Mouse (Mus musculus): ENCODE results near the gene Cdk5rap3. TPM values are rescaled to one million over a fixed set of nuclear protein-coding genes. Genes with fewer than 3 reads are reported as not detected.
A peak's percentile ranks its signal among the peaks of the same experiment; 100 is the strongest.

Gene Cdk5rap3
- polyA plus RNA-seq, 1 experiment from 2014 or later = 98.2 TPM

DNA sequence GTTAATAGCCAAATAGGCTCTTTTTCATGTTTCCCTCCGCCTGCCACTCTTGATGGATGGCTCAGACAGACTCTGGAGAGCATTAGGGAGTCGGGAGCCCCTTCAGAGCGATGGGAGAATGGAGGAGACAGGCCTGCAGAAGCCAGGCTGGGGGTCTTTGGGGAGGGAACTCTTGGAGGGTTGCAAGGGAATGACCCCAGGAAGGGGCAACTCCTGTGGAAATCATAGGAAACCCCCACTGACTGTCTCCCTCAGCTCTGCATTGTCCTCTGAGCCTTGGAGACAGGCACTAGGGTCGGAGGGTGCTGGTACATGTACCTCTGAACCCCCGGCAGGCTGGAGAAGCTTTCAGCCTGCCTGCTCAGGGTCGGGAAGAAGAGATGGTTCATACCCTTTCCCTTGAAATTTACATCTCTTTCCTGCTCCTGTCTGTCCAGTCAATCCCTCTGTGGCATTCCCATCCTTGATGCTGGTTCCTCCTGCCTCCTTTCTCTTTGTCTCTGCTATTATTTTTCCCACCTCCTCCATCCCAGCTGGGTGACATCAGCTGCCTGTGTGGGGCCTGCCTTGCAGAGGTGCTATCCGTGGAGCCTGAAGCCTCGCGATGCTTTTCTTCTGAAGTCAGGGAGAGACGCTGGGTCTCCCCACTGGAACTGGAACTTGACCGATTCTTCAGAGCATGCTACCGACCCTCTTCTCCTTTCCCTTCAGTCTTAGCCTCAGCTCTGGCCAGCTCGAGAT, 39.8 kb downstream of the Cdk5rap3 start:
- DNase-seq (ENCODE audit: low spot score) = peak; percentile 82
- ATAC-seq (ENCODE audit: low FRiP score) = peak; percentile 85
- Histone ChIP-seq H3K27ac (ENCODE audit: low read depth, low read length) (peak overlapping the region; percentile 100), H3K9ac (ENCODE audit: low read depth, low read length) (peak overlapping the region; percentile 63), H3K4me2 (replicated peaks; ENCODE audit: low read depth, low read length) (peak overlapping the region; percentile 26), H3K4me1 (replicated peaks; ENCODE audit: control insufficient read depth, insufficient read depth, low read length) (peaks cover 40% of the 10 kb centered on the region), H3K27me3 (ENCODE audit: control insufficient read depth, insufficient read depth, low read length) (no peaks in the 10 kb centered on the region), H3K4me3 (ENCODE audit: low read depth, low read length) (no peak overlapping the region), H3K9me3 (ENCODE audit: control insufficient read depth, low read length) (no peaks in the 10 kb centered on the region), H3K36me3 (ENCODE audit: control insufficient read depth, insufficient read depth, low read length) (no peaks in the 10 kb centered on the region)
- 2% methylated on average over 13 of the region's 13 CpGs for WGBS

DNA sequence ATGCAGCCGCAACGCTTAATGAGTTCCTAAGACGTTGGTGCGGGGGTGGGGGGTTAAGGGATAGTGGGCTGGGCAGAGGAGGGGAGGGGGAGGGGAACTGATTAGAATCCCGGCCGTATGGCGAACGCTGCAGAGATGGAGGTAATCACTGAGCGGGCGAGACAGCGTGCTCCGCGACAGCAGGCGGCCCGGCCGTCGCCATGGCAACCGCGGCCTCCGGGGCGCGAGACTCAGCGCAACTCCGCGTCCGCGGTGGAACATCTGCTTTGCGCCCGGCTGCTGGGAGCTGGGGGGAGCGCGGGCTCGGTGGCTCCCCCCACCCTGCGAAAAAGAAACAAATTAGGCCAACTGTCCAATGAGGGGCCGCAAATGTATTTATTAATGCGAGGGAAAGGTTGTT, 40.6 kb downstream of the Cdk5rap3 start:
- no peak overlapping the region for H3K4me3 ChIP-seq (ENCODE audit: low read depth, low read length)
- under 1% methylated on average over 31 of the region's 35 CpGs for WGBS

DNA sequence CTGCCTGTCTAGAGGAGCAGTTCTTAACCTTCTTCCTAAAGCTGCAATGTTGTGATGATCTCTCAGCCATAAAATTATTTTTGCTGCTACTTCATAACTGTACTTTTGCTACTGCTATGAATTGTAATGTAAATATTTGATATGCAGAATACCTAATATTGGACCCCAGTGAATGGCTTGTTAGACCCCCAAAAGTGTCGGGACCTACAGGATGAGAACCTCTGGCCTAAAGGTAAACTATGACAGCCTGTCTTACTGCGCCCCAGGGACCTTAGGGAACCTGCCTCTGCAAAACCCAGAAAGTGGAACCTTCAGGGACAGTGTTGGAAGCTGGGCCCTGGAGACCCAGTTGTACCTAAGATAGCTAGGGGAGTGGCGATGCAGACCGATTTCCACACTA, 41.0 kb downstream of the Cdk5rap3 start:
- H3K27me3 ChIP-seq (ENCODE audit: control insufficient read depth, insufficient read depth, low read length) = no peaks in the 10 kb centered on the region
- H3K27ac ChIP-seq (ENCODE audit: low read depth, low read length) = peak overlapping the region; percentile 100
- no peak overlapping the region for H3K4me3 ChIP-seq (ENCODE audit: low read depth, low read length)
- 3% methylated on average over 4 of the region's 4 CpGs for WGBS
- H3K9me3 ChIP-seq (ENCODE audit: control insufficient read depth, low read length) = no peaks in the 10 kb centered on the region
- ATAC-seq (ENCODE audit: low FRiP score) = no peak
- peak overlapping the region; percentile 46 for H3K9ac ChIP-seq (ENCODE audit: low read depth, low read length)
- peak; percentile 52 for DNase-seq (ENCODE audit: low spot score)
- H3K4me1 ChIP-seq (replicated peaks; ENCODE audit: control insufficient read depth, insufficient read depth, low read length) = peaks cover 40% of the 10 kb centered on the region
- peak overlapping the region; percentile 26 for H3K4me2 ChIP-seq (replicated peaks; ENCODE audit: low read depth, low read length)
- no peaks in the 10 kb centered on the region for H3K36me3 ChIP-seq (ENCODE audit: control insufficient read depth, insufficient read depth, low read length)

More for the DNA sequence above, 40.6 kb downstream of the Cdk5rap3 start:
- peaks cover 40% of the 10 kb centered on the region for H3K4me1 ChIP-seq (replicated peaks; ENCODE audit: control insufficient read depth, insufficient read depth, low read length)
- H3K9me3 ChIP-seq (ENCODE audit: control insufficient read depth, low read length) = no peaks in the 10 kb centered on the region
- H3K27ac ChIP-seq (ENCODE audit: low read depth, low read length) = peak overlapping the region; percentile 100
- H3K9ac ChIP-seq (ENCODE audit: low read depth, low read length) = no peak overlapping the region; the same call in 1 of the 2 replicates
- peak overlapping the region; percentile 26 for H3K4me2 ChIP-seq (replicated peaks; ENCODE audit: low read depth, low read length)
- ATAC-seq (ENCODE audit: low FRiP score) (peak; percentile 88), DNase-seq (ENCODE audit: low spot score) (peak; percentile 96)
- H3K27me3 ChIP-seq (ENCODE audit: control insufficient read depth, insufficient read depth, low read length) = no peaks in the 10 kb centered on the region
- no peaks in the 10 kb centered on the region for H3K36me3 ChIP-seq (ENCODE audit: control insufficient read depth, insufficient read depth, low read length)

DNA sequence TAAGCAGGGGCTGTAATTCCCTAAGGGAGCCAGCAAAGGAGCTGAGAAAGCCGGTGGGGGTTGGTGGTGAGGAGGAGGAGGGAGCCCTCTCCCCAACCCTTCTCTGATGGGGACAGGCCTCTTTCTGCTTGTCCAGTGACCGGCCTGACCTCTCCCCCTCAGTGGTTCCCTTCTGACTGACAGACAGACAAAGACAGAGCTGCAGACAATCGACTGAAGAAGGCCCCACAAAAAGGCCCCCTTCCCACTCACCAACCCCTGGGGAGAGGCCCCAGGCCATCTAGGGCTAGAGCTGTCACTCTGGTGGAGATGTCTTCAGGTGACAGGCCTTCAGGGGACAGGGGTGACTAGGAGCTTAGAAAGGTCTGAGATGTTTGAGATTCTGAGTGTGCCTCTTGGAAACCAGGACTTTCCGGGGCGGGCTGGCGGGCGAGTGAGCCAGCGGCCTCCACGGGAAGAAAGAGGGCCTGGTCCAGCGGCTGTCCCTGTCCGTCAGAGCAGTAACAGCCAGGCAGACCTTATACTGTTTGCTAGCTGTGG, 42.6 kb downstream of the Cdk5rap3 start:
- Histone ChIP-seq H3K4me1 (replicated peaks; ENCODE audit: control insufficient read depth, insufficient read depth, low read length) (peaks cover 37% of the 10 kb centered on the region), H3K4me3 (ENCODE audit: low read depth, low read length) (no peak overlapping the region), H3K4me2 (replicated peaks; ENCODE audit: low read depth, low read length) (0 out of 2 replicates have a peak overlapping the region, but pooled peaks have one; percentile 34), H3K27me3 (ENCODE audit: control insufficient read depth, insufficient read depth, low read length) (no peaks in the 10 kb centered on the region), H3K36me3 (ENCODE audit: control insufficient read depth, insufficient read depth, low read length) (no peaks in the 10 kb centered on the region), H3K9me3 (ENCODE audit: control insufficient read depth, low read length) (no peaks in the 10 kb centered on the region), H3K27ac (ENCODE audit: low read depth, low read length) (peak overlapping the region; percentile 100), H3K9ac (ENCODE audit: low read depth, low read length) (peak overlapping the region; percentile 76)
- no peak for ATAC-seq (ENCODE audit: low FRiP score)
- DNase-seq (ENCODE audit: low spot score) = peak; percentile 72
- WGBS = 5% methylated on average over 11 of the region's 11 CpGs

DNA sequence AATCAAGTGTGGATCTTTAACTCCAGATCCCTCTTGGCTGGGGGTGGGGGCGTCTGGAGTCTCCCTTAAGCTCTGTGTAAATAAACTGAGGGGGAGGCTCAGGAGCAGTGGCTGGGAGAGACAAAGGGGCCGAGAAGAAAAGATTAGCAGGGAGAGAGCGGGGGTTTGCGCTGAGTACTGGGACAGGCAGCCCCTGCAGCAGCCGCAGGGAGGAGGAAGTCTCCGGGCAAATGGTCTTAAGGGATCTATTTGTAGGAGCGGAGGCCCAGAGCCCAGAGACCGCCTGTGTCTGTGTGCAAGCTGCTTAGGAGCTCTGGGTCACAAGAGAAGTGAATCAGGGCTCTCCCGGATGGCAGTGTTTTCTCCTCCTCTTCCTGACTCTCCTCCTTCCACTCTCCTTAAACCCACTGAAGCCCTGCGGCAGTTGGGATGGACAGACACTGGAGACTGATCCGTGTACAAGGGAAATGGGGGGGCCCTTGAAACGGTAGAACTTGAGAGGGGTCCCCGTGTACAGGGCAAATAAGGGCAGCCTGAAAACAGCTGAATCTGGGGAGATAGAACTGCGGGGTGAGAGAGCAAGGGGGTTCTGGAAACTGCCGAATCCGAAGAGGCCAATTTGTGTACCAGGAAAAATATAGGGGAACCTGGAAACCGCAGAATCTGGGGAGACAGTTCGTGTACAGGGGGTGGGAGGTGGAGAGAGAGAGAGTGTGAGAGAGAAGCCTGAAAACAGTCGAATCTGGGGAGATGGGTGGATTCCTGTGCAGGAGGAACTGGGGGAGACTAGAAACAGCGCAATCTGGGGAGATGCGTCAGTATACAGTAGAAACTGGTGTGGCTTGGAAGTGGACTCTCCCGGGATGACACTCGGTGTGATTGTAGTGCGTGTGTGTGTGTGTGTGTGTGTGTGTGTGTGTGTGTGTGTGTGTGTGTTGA, 43.6 kb downstream of the Cdk5rap3 start:
- 2% methylated on average over 24 of the region's 24 CpGs for WGBS

DNA sequence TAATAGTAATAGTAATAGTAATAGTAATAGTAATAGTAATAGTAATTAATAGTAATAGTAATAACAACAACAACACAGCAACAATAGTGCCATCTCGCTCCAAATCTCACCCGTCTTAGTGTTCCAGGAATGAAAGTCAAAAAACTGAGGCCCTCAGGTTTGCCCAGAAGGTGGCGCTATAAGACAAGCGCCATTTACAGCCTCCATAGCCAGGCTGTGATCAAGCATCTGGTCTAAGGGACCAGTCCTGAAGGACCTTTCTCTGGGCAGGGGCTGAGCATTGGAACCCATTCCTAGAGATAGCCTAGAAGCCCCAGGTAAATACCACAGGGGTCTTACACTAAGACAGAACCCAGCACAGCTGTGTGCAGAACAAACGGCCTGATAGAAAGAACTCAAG, 49.1 kb downstream of the Cdk5rap3 start:
- 0 out of 2 replicates have a peak, but pooled peaks have one; percentile 39 for ATAC-seq (ENCODE audit: low FRiP score)
- 14% methylated on average over 5 of the region's 5 CpGs for WGBS

More for the DNA sequence above, 43.6 kb downstream of the Cdk5rap3 start:
- Histone ChIP-seq H3K4me3 (ENCODE audit: low read depth, low read length) (peak overlapping the region; percentile 15; the same call in 1 of the 2 replicates), H3K9me3 (ENCODE audit: control insufficient read depth, low read length) (no peaks in the 10 kb centered on the region), H3K27me3 (ENCODE audit: control insufficient read depth, insufficient read depth, low read length) (no peaks in the 10 kb centered on the region), H3K4me1 (replicated peaks; ENCODE audit: control insufficient read depth, insufficient read depth, low read length) (peaks cover 31% of the 10 kb centered on the region), H3K27ac (ENCODE audit: low read depth, low read length) (peak overlapping the region; percentile 100), H3K9ac (ENCODE audit: low read depth, low read length) (peak overlapping the region; percentile 76), H3K4me2 (replicated peaks; ENCODE audit: low read depth, low read length) (peak overlapping the region; percentile 34), H3K36me3 (ENCODE audit: control insufficient read depth, insufficient read depth, low read length) (no peaks in the 10 kb centered on the region)
- DNase-seq (ENCODE audit: low spot score) = peak; percentile 74
- ATAC-seq (ENCODE audit: low FRiP score) = peak; percentile 12; the same call in 1 of the 2 replicates

DNA sequence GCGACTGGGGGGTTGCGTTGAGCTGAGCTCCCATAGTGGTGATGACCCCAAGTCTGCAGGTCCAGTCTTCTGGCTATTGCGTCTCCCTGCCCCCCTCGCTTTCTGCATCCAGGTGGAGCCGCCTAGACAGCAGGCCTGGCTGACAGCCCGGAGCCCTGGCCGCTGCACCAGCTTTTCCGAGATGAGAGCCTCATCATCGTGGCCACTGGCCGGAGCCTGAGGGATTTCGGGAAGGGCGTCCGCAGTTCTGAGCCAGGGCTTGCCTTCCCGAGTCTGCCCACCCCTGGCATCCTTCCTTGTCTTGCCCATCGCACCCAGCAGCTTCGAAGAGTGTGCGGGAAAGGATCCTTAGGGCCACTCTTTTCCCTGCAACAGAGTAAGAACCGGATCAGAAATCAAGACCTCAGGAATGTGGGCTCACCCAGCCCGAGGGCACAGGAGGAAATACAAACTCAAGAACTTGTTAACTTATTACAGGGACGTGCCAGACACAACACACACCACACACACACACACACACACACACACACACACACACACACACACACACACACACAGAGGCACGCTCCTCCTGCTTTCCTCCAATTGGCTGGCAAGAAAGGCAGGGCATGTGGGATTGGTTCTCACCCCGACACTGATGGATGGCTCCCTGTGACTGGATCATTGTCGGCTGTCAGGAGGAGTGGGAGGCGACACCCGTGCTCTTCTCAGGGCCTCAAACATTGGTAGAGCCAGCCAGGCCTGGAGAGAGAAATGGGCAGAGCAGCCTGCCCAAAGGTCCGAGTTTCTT, 52.9 kb downstream of the Cdk5rap3 start:
- peak; percentile 80 for DNase-seq (ENCODE audit: low spot score)
- H3K9me3 ChIP-seq (ENCODE audit: control insufficient read depth, low read length) = no peaks in the 10 kb centered on the region
- no peaks in the 10 kb centered on the region for H3K27me3 ChIP-seq (ENCODE audit: control insufficient read depth, insufficient read depth, low read length)
- 0 out of 2 replicates have a peak overlapping the region, but pooled peaks have one; percentile 1 for H3K4me3 ChIP-seq (ENCODE audit: low read depth, low read length)
- WGBS = 21% methylated on average over 26 of the region's 26 CpGs
- H3K9ac ChIP-seq (ENCODE audit: low read depth, low read length) = peak overlapping the region; percentile 34; the same call in 1 of the 2 replicates
- ATAC-seq (ENCODE audit: low FRiP score) = peak; percentile 72
- H3K36me3 ChIP-seq (ENCODE audit: control insufficient read depth, insufficient read depth, low read length) = no peaks in the 10 kb centered on the region
- peak overlapping the region; percentile 67 for H3K27ac ChIP-seq (ENCODE audit: low read depth, low read length)
- peak overlapping the region; percentile 46 for H3K4me2 ChIP-seq (replicated peaks; ENCODE audit: low read depth, low read length)
- H3K4me1 ChIP-seq (replicated peaks; ENCODE audit: control insufficient read depth, insufficient read depth, low read length) = peaks cover 19% of the 10 kb centered on the region

More for the DNA sequence above, 49.1 kb downstream of the Cdk5rap3 start:
- no peak overlapping the region for H3K4me3 ChIP-seq (ENCODE audit: low read depth, low read length)
- H3K4me2 ChIP-seq (replicated peaks; ENCODE audit: low read depth, low read length) = no peak overlapping the region
- peak overlapping the region; percentile 63; the same call in 1 of the 2 replicates for H3K27ac ChIP-seq (ENCODE audit: low read depth, low read length)
- H3K9ac ChIP-seq (ENCODE audit: low read depth, low read length) = 0 out of 2 replicates have a peak overlapping the region, but pooled peaks have one; percentile 3
- H3K9me3 ChIP-seq (ENCODE audit: control insufficient read depth, low read length) = no peaks in the 10 kb centered on the region
- H3K36me3 ChIP-seq (ENCODE audit: control insufficient read depth, insufficient read depth, low read length) = no peaks in the 10 kb centered on the region
- DNase-seq (ENCODE audit: low spot score) = peak; percentile 91
- H3K27me3 ChIP-seq (ENCODE audit: control insufficient read depth, insufficient read depth, low read length) = no peaks in the 10 kb centered on the region
- peaks cover 19% of the 10 kb centered on the region for H3K4me1 ChIP-seq (replicated peaks; ENCODE audit: control insufficient read depth, insufficient read depth, low read length)
